Mouse (Mus musculus) hindbrain, embryonic 13.5 days (tissue): ENCODE measurements around the gene Ralb. TPM values are rescaled to one million over a fixed set of nuclear protein-coding genes. Genes with fewer than 3 reads are reported as not detected.

Source experiments
- ATAC-seq: fragments of 200-750 bp; cut with Nextera tagmentation; 2 replicates; pipeline ENCODE4 v1.8.0; 2017; ENCODE audit warnings: moderate TSS enrichment; ENCODE audit not compliant: low FRiP score
- H3K27ac ChIP-seq: fragments of 300-500 bp; sonication (generic); 2 replicates; pipeline ENCODE4 v1.5.1; 2015; ENCODE audit warnings: inconsistent platforms, mild to moderate bottlenecking, moderate library complexity
- H3K27me3 ChIP-seq: fragments of 300-500 bp; sonication (generic); 2 replicates; pipeline ENCODE4 v1.6.1; 2015; ENCODE audit warnings: mild to moderate bottlenecking, inconsistent platforms
- H3K36me3 ChIP-seq: fragments of 300-500 bp; sonication (generic); 2 replicates; pipeline ENCODE4 v1.6.1; 2015; ENCODE audit warnings: mild to moderate bottlenecking, inconsistent platforms
- H3K4me1 ChIP-seq: fragments of 300-500 bp; sonication (generic); replicated peaks from 2 replicates; pipeline ENCODE4 v1.6.1; 2015; ENCODE audit warnings: inconsistent platforms
- H3K4me2 ChIP-seq: fragments of 300-500 bp; sonication (generic); 2 replicates; pipeline ENCODE4 v1.6.1; 2015; ENCODE audit warnings: inconsistent platforms, mild to moderate bottlenecking, moderate library complexity
- H3K4me3 ChIP-seq: fragments of 300-500 bp; sonication (generic); 2 replicates; pipeline ENCODE4 v1.5.1; 2015; ENCODE audit warnings: mild to moderate bottlenecking, inconsistent platforms
- H3K9ac ChIP-seq: fragments of 300-500 bp; sonication (generic); 2 replicates; pipeline ENCODE4 v1.6.1; 2015; ENCODE audit warnings: mild to moderate bottlenecking, inconsistent platforms
- H3K9me3 ChIP-seq: fragments of 300-500 bp; sonication (generic); 2 replicates; pipeline ENCODE4 v1.6.1; 2016; ENCODE audit warnings: inconsistent platforms
- WGBS: fragments of 180-500 bp; shearing (Covaris S2); methylation state at CpG from one replicate; pipeline ENCODE4 v1.1.7; 2015; 5-methylcytosine and 5-hydroxymethylcytosine counted together
- polyA plus RNA-seq: library from polyadenylated mRNA; unstranded; fragments of >200 nt; fragmentation: Nextera tagmentation; extraction: Ambion mirVana; gene quantifications from 2 replicates; pipeline ENCODE4 v1.2.1, GENCODE M21; 2015

The Ralb gene
- 67.3 and 69.0 TPM in 2 replicates for polyA plus RNA-seq

DNA sequence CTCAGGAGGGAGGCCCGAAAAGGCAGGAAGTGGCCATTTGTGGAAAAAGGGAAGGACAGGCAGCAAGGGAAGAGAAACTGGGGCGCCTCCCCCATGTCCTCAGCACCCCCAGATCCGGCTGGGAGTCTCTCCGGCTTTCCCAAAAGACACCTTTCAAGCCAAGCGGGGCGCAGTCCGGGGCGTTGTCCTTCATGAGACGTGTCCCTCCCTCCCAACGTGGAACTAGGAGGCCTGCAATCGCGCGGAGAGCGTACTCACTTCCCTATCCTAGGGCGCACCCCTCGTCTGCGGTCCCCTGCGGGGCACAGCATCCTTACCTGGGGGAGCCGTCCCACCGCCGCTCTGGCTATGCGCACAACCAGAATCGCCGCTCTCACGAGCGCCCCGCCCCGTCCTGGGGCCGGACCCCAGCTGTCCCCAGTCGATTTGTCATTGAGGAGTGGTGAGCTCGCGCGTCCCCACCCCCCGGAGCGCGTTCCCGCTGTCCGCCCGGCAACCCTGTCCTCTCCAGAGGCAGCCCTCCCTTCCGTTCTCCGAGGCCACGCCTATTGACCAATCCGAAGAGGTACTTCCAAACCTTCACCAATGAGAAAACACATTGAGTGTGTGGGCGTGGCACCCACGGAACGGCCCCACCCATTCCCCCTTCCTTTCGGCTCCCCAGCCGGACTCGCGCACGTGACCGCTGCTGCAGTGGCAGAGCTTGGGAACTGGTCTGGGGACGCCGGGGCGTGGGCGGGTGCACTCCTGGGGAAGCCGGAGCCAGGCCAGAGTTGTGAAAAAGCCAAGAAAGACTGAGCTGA, at the start of gene Ralb:
Gene Ralb (minus strand): TSS at position 535 of the 803 bp plus-strand sequence.
- under 1% methylated on average over 56 of the region's 57 CpGs for WGBS
- no peaks in the 10 kb centered on the region for H3K9me3 ChIP-seq
- peak within 1 kb of the TSS; percentile 76 for H3K4me3 ChIP-seq
- H3K4me1 ChIP-seq = peaks cover 37% of the 10 kb centered on the region
- H3K9ac ChIP-seq = peak within 1 kb of the TSS; percentile 84
- peak within 1 kb of the TSS; percentile 86 for H3K4me2 ChIP-seq
- ATAC-seq = peak; percentile 97
- peaks cover 3% of the 10 kb centered on the region; the same call in 1 of the 2 replicates for H3K36me3 ChIP-seq
- H3K27me3 ChIP-seq = peaks cover 25% of the 10 kb centered on the region
- H3K27ac ChIP-seq = 0 out of 2 replicates have a peak within 1 kb of the TSS, but pooled peaks have one; percentile 49

DNA sequence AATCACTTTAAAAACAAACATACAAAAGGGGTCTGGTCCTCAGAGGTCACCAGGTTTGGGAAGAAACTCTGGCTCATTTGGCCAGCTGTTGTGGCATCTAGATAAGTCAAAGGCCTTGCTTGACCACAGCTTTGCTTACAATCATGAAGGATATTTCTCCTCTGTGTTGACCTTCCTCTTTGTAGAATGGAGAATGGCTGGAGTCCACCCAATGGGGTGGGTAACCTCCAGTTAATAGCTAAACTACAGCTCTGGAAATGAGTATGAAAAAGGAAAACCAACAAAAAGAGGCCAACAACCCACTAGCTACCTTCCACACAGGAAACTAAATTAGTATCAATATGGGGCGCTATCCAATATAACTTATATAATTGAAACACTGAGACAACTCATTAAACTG, 47.1 kb upstream of the Ralb start:
- 100% methylated on average over 1 of the region's 1 CpGs for whole genome bisulfite sequencing
- Histone ChIP-seq H3K4me1 (no peaks in the 10 kb centered on the region), H3K4me2 (no peak overlapping the region), H3K27me3 (no peaks in the 10 kb centered on the region), H3K36me3 (peaks cover 17% of the 10 kb centered on the region), H3K9me3 (no peaks in the 10 kb centered on the region), H3K27ac (no peak overlapping the region), H3K4me3 (no peak overlapping the region), H3K9ac (no peak overlapping the region)
- ATAC-seq = no peak

GRCm38 (mm10) chr1:119550064-119550463, 45.5 kb upstream of the Ralb start:
- Histone ChIP-seq H3K4me1 (no peaks in the 10 kb centered on the region), H3K27me3 (no peaks in the 10 kb centered on the region), H3K9me3 (no peaks in the 10 kb centered on the region), H3K27ac (no peak overlapping the region), H3K4me3 (no peak overlapping the region), H3K4me2 (no peak overlapping the region), H3K9ac (no peak overlapping the region), H3K36me3 (peaks cover 25% of the 10 kb centered on the region)
- ATAC-seq = no peak
- whole genome bisulfite sequencing = 94% methylated on average over 2 of the region's 2 CpGs

DNA sequence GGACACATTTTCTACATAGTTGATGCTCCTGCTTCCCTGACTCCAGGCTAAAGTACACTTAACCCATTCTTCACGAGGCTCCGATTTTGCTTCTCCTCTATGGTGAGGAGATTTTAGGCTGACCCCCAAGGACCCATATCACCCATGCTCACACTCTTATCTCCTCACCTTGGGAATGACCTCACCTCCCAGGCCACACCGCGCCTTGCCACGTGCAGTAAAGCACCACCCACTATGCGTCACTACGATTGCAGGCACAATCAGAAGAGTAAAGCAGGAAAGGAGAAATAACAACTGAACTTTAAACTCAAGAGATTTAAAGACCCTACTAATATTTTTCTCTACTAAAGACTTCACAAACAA, 44.7 kb upstream of the Ralb start:
- Histone ChIP-seq H3K4me3 (no peak overlapping the region), H3K9me3 (no peaks in the 10 kb centered on the region), H3K4me1 (no peaks in the 10 kb centered on the region), H3K36me3 (peaks cover 23% of the 10 kb centered on the region), H3K27ac (no peak overlapping the region), H3K27me3 (no peaks in the 10 kb centered on the region), H3K9ac (no peak overlapping the region), H3K4me2 (no peak overlapping the region)
- 93% methylated on average over 7 of the region's 7 CpGs for WGBS
- ATAC-seq = no peak

GRCm38 (mm10) chr1:119548668-119549326, 44.2 kb upstream of the Ralb start:
- no peak overlapping the region for H3K9ac ChIP-seq

GRCm38 (mm10) chr1:119546490-119546889, 41.9 kb upstream of the Ralb start:
- Histone ChIP-seq H3K4me3 (no peak overlapping the region), H3K36me3 (peaks cover 24% of the 10 kb centered on the region), H3K4me2 (no peak overlapping the region), H3K27ac (no peak overlapping the region), H3K27me3 (no peaks in the 10 kb centered on the region), H3K4me1 (no peaks in the 10 kb centered on the region), H3K9me3 (no peaks in the 10 kb centered on the region), H3K9ac (no peak overlapping the region)
- ATAC-seq = no peak
- WGBS = 98% methylated on average over 3 of the region's 3 CpGs

More at GRCm38 (mm10) chr1:119548668-119549326, 44.2 kb upstream of the Ralb start:
- H3K4me1 ChIP-seq = no peaks in the 10 kb centered on the region
- H3K9me3 ChIP-seq = no peaks in the 10 kb centered on the region
- H3K4me2 ChIP-seq = no peak overlapping the region
- H3K27me3 ChIP-seq = no peaks in the 10 kb centered on the region
- no peak overlapping the region for H3K4me3 ChIP-seq
- peak; percentile 75; the same call in 1 of the 2 replicates for ATAC-seq
- no peak overlapping the region for H3K27ac ChIP-seq
- 73% methylated on average over 7 of the region's 7 CpGs for WGBS
- H3K36me3 ChIP-seq = peaks cover 24% of the 10 kb centered on the region

DNA sequence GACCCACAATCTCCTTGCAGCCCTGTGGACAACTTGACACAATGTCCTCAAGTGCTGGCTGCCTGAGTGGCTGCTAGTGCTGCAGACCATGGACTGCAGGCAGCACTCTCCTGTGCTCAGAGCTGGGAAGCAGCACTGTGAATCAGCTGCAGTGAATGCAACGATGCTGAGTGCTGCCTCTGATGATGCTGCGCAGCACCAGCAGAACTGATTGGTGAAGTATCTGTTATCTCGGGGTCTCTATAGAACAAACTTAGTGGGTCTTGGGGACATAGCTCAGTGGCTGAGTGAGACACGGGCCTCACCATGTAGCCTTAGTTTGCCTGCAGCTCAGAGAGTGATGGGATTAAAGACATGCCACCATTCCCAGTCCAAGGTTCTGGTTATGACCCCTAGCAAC, 41.1 kb upstream of the Ralb start:
- H3K27me3 ChIP-seq = no peaks in the 10 kb centered on the region
- peaks cover 24% of the 10 kb centered on the region for H3K36me3 ChIP-seq
- no peaks in the 10 kb centered on the region for H3K4me1 ChIP-seq
- no peak overlapping the region for H3K9ac ChIP-seq
- H3K9me3 ChIP-seq = no peaks in the 10 kb centered on the region
- H3K27ac ChIP-seq = no peak overlapping the region
- WGBS = 96% methylated on average over 4 of the region's 4 CpGs
- no peak overlapping the region for H3K4me2 ChIP-seq
- H3K4me3 ChIP-seq = no peak overlapping the region
- ATAC-seq = no peak

DNA sequence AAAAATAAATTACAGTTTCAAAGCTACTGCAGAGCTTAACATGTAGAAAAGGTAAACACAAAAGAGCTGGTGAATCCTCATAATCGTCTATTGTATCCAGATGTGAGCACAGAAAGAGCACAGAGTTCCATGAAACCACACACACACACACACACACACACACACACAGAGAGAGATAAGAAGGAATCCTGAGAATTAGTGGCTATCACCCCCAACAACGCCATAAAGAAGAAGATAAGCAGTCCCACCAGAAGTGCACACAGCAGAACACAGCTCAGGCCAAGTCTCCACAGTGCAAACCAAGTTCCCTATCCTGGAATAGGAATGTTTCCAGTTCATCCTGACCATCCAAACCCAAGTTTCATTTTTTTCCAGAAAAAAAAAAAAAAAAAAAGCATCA, 40.6 kb upstream of the Ralb start:
- Histone ChIP-seq H3K27me3 (no peaks in the 10 kb centered on the region), H3K4me2 (no peak overlapping the region), H3K9ac (no peak overlapping the region), H3K27ac (no peak overlapping the region), H3K4me1 (no peaks in the 10 kb centered on the region), H3K9me3 (no peaks in the 10 kb centered on the region), H3K36me3 (peaks cover 24% of the 10 kb centered on the region), H3K4me3 (no peak overlapping the region)
- no peak for ATAC-seq
- WGBS = 96% methylated on average over 2 of the region's 2 CpGs

GRCm38 (mm10) chr1:119544611-119545155, 40.1 kb upstream of the Ralb start:
- H3K4me2 ChIP-seq = no peak overlapping the region
- no peak overlapping the region for H3K27ac ChIP-seq
- H3K27me3 ChIP-seq = no peaks in the 10 kb centered on the region
- WGBS = 97% methylated on average over 5 of the region's 5 CpGs
- no peak for ATAC-seq
- no peaks in the 10 kb centered on the region for H3K4me1 ChIP-seq
- H3K9ac ChIP-seq = no peak overlapping the region
- no peak overlapping the region for H3K4me3 ChIP-seq
- peaks cover 20% of the 10 kb centered on the region for H3K36me3 ChIP-seq
- H3K9me3 ChIP-seq = no peaks in the 10 kb centered on the region

DNA sequence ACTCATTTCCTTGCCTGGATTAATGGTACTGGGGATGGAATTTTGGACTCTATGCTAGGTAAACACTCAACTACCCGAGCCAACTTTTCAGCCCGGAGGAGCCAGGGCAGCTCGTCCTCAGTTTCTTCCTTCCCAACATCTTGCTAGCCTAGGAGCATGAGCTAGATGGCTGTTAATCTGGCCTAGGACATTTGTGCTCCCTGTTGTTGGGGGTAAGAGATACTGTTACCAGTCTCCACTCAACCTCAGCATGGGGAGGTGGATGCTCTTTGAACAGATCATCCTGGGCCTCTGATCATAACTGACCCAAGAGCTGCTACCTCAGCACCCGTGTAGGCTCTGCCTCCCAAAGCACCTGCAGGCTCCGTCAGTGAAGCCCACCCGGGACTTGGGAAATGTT, 38.7 kb upstream of the Ralb start:
- 93% methylated on average over 6 of the region's 6 CpGs for WGBS
- H3K36me3 ChIP-seq = peaks cover 21% of the 10 kb centered on the region

GRCm38 (mm10) chr1:119541570-119541969, 37.0 kb upstream of the Ralb start:
- Histone ChIP-seq H3K9me3 (no peaks in the 10 kb centered on the region), H3K4me2 (no peak overlapping the region), H3K27me3 (no peaks in the 10 kb centered on the region), H3K4me3 (no peak overlapping the region), H3K36me3 (peaks cover 15% of the 10 kb centered on the region), H3K4me1 (no peaks in the 10 kb centered on the region), H3K27ac (no peak overlapping the region), H3K9ac (no peak overlapping the region)
- WGBS = 76% methylated on average over 2 of the region's 3 CpGs
- no peak for ATAC-seq

More for the DNA sequence above, 38.7 kb upstream of the Ralb start:
- H3K27ac ChIP-seq = no peak overlapping the region
- H3K4me2 ChIP-seq = no peak overlapping the region
- no peak overlapping the region for H3K9ac ChIP-seq
- no peaks in the 10 kb centered on the region for H3K27me3 ChIP-seq
- ATAC-seq = no peak
- H3K4me1 ChIP-seq = no peaks in the 10 kb centered on the region
- no peaks in the 10 kb centered on the region for H3K9me3 ChIP-seq
- H3K4me3 ChIP-seq = no peak overlapping the region

GRCm38 (mm10) chr1:119540836-119541557, 36.4 kb upstream of the Ralb start:
- no peak overlapping the region for H3K4me2 ChIP-seq
- no peak for ATAC-seq
- 85% methylated on average over 9 of the region's 9 CpGs for WGBS

More at GRCm38 (mm10) chr1:119540836-119541557, 36.4 kb upstream of the Ralb start:
- Histone ChIP-seq H3K4me1 (no peaks in the 10 kb centered on the region), H3K27me3 (no peaks in the 10 kb centered on the region), H3K4me3 (no peak overlapping the region), H3K9ac (no peak overlapping the region), H3K9me3 (no peaks in the 10 kb centered on the region), H3K36me3 (peaks cover 12% of the 10 kb centered on the region), H3K27ac (no peak overlapping the region)
